Mouse (Mus musculus): Measurements from ENCODE around the gene Trim40.

The Trim40 gene

GRCm38 (mm10) chr17:36890073-36890903 is at the start of gene Trim40:
Gene Trim40 (minus strand): TSS chr17:36890123.
- DNase-seq (ENCODE audit: low spot score in 2 of 2) = no peak

GRCm38 (mm10) chr17:36938056-36938455 is 48.1 kb upstream of the Trim40 start:
- no peak for DNase-seq (ENCODE audit: low spot score in 2 of 2)

DNA sequence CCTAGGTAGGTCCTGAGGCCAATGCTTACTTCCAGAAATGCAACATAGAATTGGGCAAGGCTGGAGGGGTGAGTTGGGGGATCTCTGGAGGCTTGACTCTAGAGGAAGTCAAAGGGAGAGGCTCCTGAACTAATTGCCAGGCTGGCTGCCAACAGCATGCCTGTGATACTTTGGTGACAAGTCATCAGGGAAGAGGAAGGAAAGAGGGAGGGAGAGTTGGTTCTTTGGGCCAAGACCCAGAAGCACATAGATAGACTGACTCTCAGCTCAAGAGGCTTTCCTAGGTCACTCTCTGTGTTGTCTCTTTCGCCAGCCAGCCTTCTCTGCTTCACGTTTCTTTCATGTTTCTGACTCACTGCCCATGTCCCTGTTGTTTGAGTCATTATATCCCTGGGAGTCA is 41.9 kb upstream of the Trim40 start:
- DNase-seq (ENCODE audit: low spot score in 2 of 2) = no peak

GRCm38 (mm10) chr17:36931130-36931529 is 41.2 kb upstream of the Trim40 start:
- no peak for DNase-seq (ENCODE audit: low spot score in 2 of 2)

DNA sequence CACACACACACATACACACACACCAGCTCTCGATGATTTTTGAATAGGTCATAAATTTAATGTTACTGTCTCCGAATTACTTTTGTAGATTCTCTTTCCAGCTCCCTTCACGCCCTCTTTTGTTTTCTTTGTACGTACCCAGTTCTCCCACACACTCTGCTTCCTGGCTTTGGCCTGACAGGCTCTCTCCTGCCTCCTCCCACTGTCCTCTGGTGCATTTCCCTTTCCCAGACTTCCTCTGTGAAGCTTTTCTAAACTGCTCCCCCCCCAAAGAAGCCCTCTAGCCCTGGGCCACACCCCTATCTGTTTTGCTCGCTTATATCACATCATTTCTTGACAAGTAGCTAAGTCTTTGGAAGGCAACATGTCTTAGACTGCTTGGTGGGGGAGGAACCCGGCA is 40.3 kb upstream of the Trim40 start:
- DNase-seq (ENCODE audit: low spot score in 2 of 2) = no peak

- DNase-seq (ENCODE audit: low spot score in 2 of 2) = no peak
Measured at GRCm38 (mm10) chr17:36929236-36929932, 39.5 kb upstream of the Trim40 start.

GRCm38 (mm10) chr17:36927496-36928120 is 37.7 kb upstream of the Trim40 start:
- DNase-seq (ENCODE audit: low spot score in 2 of 2) = no peak

DNA sequence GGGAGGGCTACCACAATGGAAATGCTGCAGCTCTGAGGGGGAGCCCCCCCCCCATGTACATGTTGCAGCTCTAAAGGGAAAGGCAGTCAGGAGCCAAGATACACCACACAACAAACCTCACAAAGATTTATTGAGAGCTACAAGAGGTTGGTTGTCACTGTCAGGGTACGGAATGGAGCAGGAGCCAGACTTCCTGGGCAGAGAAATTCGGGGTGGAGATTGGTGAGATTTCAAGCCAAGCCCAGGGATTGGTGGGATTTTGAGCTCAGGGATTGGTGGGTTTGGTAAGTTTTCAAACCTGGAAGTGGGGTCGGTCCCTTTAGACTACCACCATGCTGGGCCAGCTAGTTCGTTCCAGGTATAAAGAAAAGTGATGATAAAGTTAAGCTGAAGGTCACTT is 33.6 kb upstream of the Trim40 start:
- DNase-seq (ENCODE audit: low spot score in 2 of 2) = no peak

GRCm38 (mm10) chr17:36922715-36923114 is 32.8 kb upstream of the Trim40 start:
- no peak for DNase-seq (ENCODE audit: low spot score in 2 of 2)

DNA sequence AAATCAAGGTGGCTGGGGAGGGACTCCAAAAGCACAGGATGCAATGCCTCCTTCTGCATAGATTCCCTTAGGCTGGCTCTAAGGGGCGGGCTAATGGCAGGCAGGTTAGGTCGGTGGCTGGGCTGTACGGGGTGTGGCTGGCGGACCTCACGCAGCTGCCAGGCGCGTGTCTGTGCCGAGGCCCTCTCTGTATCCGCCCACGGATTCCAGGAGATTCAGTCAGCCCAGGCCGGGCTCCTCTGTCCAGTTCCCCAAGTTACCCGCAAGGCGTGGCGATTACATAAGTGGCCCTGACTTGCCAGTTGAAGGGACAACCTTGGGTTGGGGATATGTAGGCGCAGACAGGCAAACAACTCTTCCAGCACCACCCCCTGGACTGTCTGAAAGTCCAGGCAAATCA is 30.3 kb upstream of the Trim40 start:
- DNase-seq (ENCODE audit: low spot score in 2 of 2) = no peak

- peak in 1 of 2 experiments; percentile 59 for DNase-seq (ENCODE audit: low spot score in 2 of 2)
Measured at GRCm38 (mm10) chr17:36915076-36915475, 25.2 kb upstream of the Trim40 start.

DNA sequence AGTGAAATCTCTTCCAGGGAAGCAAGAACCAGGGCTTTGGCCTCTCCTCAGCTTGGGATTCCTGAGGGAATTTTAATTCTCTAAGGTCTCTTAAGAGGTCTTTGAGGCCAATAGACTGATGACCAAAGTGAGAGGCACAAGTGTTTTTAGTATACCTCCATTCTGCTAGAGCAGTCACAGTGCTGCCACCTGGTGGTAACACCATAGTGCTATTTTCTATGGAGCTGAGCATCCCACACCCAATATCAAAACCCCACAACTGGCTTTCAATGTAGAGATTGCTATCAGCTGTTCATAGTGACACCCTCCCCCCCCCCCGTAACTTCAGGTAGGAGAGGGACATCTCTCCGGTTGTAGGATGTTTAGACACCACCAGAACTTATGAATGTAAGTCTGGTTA is 24.2 kb upstream of the Trim40 start:
- peak; percentile 14 to 81 for DNase-seq (ENCODE audit: low spot score in 2 of 2)

DNA sequence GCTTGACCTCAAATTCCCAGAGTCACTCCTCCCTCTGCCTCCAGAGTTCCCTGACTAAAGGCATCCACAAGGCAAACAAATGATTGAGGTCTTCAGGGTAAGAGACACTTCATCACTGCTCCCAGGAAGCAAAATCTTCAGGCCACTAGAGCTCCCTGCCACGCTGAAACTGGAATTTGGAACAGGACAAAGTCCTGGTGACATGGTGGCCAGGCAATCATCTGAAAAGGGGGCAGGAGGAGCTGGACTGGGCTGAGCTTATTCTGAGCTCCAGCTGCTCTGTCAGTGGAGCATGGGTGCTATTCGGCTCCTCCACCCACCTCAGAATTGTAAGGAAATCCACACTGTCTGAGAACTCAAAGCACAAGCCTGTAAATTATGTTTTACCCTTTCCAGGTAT is 22.1 kb upstream of the Trim40 start:
- no peak for DNase-seq (ENCODE audit: low spot score in 2 of 2)

DNA sequence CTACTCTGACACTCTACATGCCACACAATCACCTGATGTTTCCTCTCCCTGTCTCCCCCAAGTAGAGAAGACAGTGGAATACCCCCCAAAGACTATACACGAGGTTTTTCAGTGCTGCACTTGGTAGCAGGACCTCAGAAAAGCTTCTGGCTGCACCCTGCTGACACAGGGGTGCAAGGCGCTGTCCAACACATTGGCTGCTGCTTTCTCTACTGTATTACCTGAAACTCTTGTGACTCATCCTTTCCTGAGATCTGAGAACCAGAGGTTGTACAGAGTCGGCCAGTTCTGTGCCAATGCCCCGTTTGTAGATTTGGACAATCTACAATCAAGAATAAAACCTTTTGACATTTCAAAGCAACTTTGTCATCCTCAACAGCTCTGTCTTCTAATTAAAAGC is 19.9 kb upstream of the Trim40 start:
- no peak for DNase-seq (ENCODE audit: low spot score in 2 of 2)

GRCm38 (mm10) chr17:36908235-36908634 is 18.3 kb upstream of the Trim40 start:
- no peak for DNase-seq (ENCODE audit: low spot score in 2 of 2)

DNA sequence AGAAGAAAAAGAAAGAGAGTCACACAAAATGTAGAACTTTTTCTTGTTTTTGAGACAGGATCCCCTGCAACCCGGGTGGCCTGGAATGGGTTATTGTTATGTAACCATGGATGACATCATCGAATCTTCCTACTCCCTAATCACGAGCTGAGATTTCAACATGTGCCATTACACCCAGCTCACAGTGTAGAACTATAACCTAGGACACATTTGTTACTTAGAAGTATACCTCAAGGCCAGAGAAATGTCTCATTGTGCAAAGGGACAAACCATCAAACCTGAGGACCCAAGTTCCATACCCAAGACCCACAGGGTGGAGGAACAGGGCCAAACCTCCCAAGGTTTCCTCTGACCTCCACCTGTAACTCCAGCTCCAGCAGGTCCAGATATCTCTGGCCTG is 13.7 kb upstream of the Trim40 start:
- DNase-seq (ENCODE audit: low spot score in 2 of 2) = no peak

DNA sequence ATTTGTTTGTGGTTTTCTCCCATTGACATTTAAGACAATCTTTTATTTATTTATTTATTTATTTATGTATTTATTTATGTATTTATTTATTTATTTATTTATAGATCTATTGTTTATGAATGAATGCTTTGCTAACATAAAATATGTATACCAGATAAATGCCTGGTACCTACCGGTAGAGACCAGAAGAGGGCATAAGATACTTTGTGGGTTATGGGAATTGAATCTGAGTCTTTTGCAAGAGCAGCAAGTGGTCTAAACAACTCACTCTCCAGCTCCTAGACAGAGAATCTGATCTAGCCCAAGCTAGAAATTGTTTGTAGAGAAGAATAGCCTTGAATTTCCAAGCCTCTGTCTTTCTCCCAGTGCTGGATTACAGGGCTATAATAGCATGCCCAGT is 10.8 kb upstream of the Trim40 start:
- DNase-seq (ENCODE audit: low spot score in 2 of 2) = no peak

DNA sequence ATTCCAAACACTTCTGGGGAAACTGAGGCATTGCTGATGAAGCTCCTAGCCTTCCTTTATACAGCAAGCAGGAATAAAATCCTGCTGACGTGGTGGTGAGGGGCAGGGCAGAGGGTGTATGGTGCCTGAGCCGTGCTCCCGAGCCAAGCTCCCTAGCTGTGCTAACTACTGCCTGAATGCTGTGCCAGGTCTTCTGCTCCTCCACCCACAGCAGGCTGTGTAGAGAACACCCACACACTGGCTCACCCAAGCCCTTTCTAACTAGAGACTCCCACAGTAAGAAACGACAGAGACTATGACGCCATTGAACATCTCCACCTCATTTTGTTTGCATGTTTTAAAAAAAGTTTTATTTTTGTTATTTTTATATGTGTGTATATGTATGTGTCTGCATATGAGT is 10.1 kb upstream of the Trim40 start:
- peak in 1 of 2 experiments; percentile 28 for DNase-seq (ENCODE audit: low spot score in 2 of 2)

GRCm38 (mm10) chr17:36899376-36899775 is 9.5 kb upstream of the Trim40 start:
- no peak for DNase-seq (ENCODE audit: low spot score in 2 of 2)

DNA sequence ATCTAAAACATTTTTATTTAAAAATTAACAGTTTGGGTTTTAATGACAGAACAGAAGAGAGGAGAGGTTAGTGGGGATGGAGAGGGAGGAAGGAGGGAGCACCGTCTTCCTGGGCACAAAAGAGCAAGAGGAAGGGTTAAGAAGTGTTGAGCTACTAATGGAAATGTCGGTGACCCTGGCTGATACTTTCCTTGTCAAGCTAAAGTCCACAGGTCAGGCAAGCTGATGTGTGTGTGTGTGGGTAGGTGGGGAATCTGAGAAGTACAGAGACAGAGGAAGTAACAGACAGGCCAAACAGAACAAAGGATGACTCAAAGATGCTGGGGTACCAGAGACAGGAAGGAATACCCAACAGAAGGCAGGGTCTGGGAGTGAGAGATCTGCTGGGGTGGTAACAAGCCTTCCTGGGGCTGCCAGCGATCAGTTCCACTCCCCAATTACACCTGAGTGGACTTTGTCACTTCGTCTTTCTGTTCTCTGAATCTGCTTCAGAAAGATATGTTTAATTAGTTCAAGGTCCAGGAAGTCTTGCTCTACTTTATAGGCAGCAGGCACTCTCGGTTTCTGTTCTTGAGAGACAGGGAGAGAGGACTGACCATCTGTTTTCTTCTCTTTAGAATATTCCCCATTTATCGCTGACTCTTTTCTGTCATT is 7.8 kb upstream of the Trim40 start, which contains the start of gene Trim31:
Trim31 (plus strand) TSS at position 567 of the 654 bp plus-strand sequence.
- DNase-seq (ENCODE audit: low spot score in 2 of 2) = no peak

GRCm38 (mm10) chr17:36897065-36897464 is 7.1 kb upstream of the Trim40 start:
- no peak for DNase-seq (ENCODE audit: low spot score in 2 of 2)

DNA sequence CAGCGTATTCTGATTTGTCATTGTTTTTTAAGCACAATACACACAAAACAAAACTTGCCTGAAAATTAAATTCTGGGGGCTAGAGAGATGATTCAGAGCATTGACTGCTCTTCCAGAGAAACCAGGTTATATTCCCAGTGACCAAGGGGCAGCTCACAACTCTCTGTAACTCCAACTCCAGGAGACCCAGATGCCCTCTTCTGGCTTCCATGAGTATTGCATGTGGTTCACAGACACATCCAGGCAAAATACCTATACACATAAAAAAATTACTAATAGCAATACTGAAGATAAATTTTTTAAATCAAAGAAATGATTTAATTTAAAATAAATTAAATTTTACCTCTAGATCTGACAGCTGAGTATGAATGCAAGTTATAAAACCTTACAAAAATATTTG is 6.7 kb upstream of the Trim40 start:
- peak in 1 of 2 experiments; percentile 44 for DNase-seq (ENCODE audit: low spot score in 2 of 2)
